Mouse (Mus musculus): Measurements from ENCODE around the gene Lyzl6. TPM values are rescaled to one million over a fixed set of nuclear protein-coding genes. Genes with fewer than 3 reads are reported as not detected.

Lyzl6 gene
- polyA plus RNA-seq, 1 experiment from 2014 or later, result not detected

- Histone ChIP-seq H3K4me3 (no peak overlapping the region), H3K36me3 (no peaks in the 10 kb centered on the region)
- 85% methylated on average over 6 of the region's 6 CpGs for WGBS
These were observed 2.4 kb downstream of the Lyzl6 start for GRCm38 (mm10) chr11:103636261-103636660.

GRCm38 (mm10) chr11:103635481-103635880, 3.2 kb downstream of the Lyzl6 start:
- Histone ChIP-seq H3K27me3 (peaks cover 6% of the 10 kb centered on the region), H3K36me3 (no peaks in the 10 kb centered on the region), H3K9me3 (replicated peaks) (no peaks in the 10 kb centered on the region), H3K4me2 (replicated peaks) (no peak overlapping the region), H3K4me3 (no peak overlapping the region), H3K9ac (no peak overlapping the region), H3K4me1 (no peaks in the 10 kb centered on the region), H3K27ac (no peak overlapping the region)
- 74% methylated on average over 3 of the region's 3 CpGs for WGBS
- ATAC-seq (ENCODE audit: low FRiP score), result no peak

More at GRCm38 (mm10) chr11:103636261-103636660, 2.4 kb downstream of the Lyzl6 start:
- H3K9ac ChIP-seq, result no peak overlapping the region
- no peak overlapping the region for H3K27ac ChIP-seq
- H3K4me2 ChIP-seq (replicated peaks), result no peak overlapping the region
- no peaks in the 10 kb centered on the region for H3K9me3 ChIP-seq (replicated peaks)
- no peaks in the 10 kb centered on the region for H3K4me1 ChIP-seq
- ATAC-seq (ENCODE audit: low FRiP score), result no peak
- peaks cover 10% of the 10 kb centered on the region for H3K27me3 ChIP-seq

- WGBS, result 90% methylated on average over 7 of the region's 7 CpGs
- no peak overlapping the region for H3K4me3 ChIP-seq
- H3K27ac ChIP-seq, result no peak overlapping the region
- peaks cover 5% of the 10 kb centered on the region for H3K27me3 ChIP-seq
- no peaks in the 10 kb centered on the region for H3K9me3 ChIP-seq (replicated peaks)
- no peaks in the 10 kb centered on the region for H3K4me1 ChIP-seq
- ATAC-seq (ENCODE audit: low FRiP score), result no peak
- H3K9ac ChIP-seq, result no peak overlapping the region
- no peaks in the 10 kb centered on the region for H3K36me3 ChIP-seq
- no peak overlapping the region for H3K4me2 ChIP-seq (replicated peaks)
These were observed 3.9 kb downstream of the Lyzl6 start for GRCm38 (mm10) chr11:103634806-103635205.

GRCm38 (mm10) chr11:103627453-103627852, 11.2 kb downstream of the Lyzl6 start:
- no peak for ATAC-seq (ENCODE audit: low FRiP score)
- H3K9me3 ChIP-seq (replicated peaks), result no peaks in the 10 kb centered on the region

GRCm38 (mm10) chr11:103621040-103621439, 17.6 kb downstream of the Lyzl6 start, which contains the start of gene Gm884:
Gm884 (minus strand) TSS chr11:103621140.
- Histone ChIP-seq H3K9me3 (replicated peaks) (no peaks in the 10 kb centered on the region), H3K27ac (no peak within 1 kb of the TSS), H3K36me3 (no peaks in the 10 kb centered on the region), H3K4me1 (no peaks in the 10 kb centered on the region), H3K27me3 (no peaks in the 10 kb centered on the region), H3K9ac (no peak within 1 kb of the TSS), H3K4me2 (replicated peaks) (no peak within 1 kb of the TSS), H3K4me3 (no peak within 1 kb of the TSS)
- no peak for ATAC-seq (ENCODE audit: low FRiP score)
- 82% methylated on average over 9 of the region's 9 CpGs for WGBS

More at GRCm38 (mm10) chr11:103627453-103627852, 11.2 kb downstream of the Lyzl6 start:
- Histone ChIP-seq H3K4me2 (replicated peaks) (no peak overlapping the region), H3K9ac (no peak overlapping the region), H3K27ac (no peak overlapping the region), H3K27me3 (no peaks in the 10 kb centered on the region), H3K36me3 (no peaks in the 10 kb centered on the region), H3K4me1 (no peaks in the 10 kb centered on the region), H3K4me3 (no peak overlapping the region)
- 81% methylated on average over 23 of the region's 23 CpGs for whole genome bisulfite sequencing

- no peaks in the 10 kb centered on the region for H3K36me3 ChIP-seq
- no peaks in the 10 kb centered on the region for H3K27me3 ChIP-seq
- no peak overlapping the region for H3K4me2 ChIP-seq (replicated peaks)
- no peaks in the 10 kb centered on the region for H3K4me1 ChIP-seq
- no peak overlapping the region for H3K9ac ChIP-seq
- no peak overlapping the region for H3K4me3 ChIP-seq
- no peaks in the 10 kb centered on the region for H3K9me3 ChIP-seq (replicated peaks)
- H3K27ac ChIP-seq, result no peak overlapping the region
- WGBS, result 89% methylated on average over 2 of the region's 2 CpGs
- ATAC-seq (ENCODE audit: low FRiP score), result no peak
These were observed 27.9 kb downstream of the Lyzl6 start for GRCm38 (mm10) chr11:103610772-103611171.

GRCm38 (mm10) chr11:103606611-103607010, 32.1 kb downstream of the Lyzl6 start:
- Histone ChIP-seq H3K27ac (no peak overlapping the region), H3K4me2 (replicated peaks) (no peak overlapping the region), H3K36me3 (no peaks in the 10 kb centered on the region), H3K4me1 (no peaks in the 10 kb centered on the region), H3K9me3 (replicated peaks) (no peaks in the 10 kb centered on the region), H3K27me3 (no peaks in the 10 kb centered on the region), H3K4me3 (no peak overlapping the region), H3K9ac (no peak overlapping the region)
- WGBS, result 78% methylated on average over 5 of the region's 5 CpGs
- ATAC-seq (ENCODE audit: low FRiP score), result no peak

Other genes with a start within 250 kb of the Lyzl6 start
- gene Plekhm1, start 226.2 kb downstream of the Lyzl6 start, polyA plus RNA-seq (2016; fragmentation: Nextera tagmentation; extraction: Ambion mirVana), result 11.5 and 12.1 TPM in 2 replicates
- gene Lrrc37a, start 134.3 kb downstream of the Lyzl6 start, polyA plus RNA-seq (2016; fragmentation: Nextera tagmentation; extraction: Ambion mirVana), result not detected in 2 replicates
- not detected in 2 replicates for gene Gm884, start 17.8 kb downstream of the Lyzl6 start, polyA plus RNA-seq (2016; fragmentation: Nextera tagmentation; extraction: Ambion mirVana)
- gene Rprml, start 10.7 kb upstream of the Lyzl6 start, polyA plus RNA-seq (2016; fragmentation: Nextera tagmentation; extraction: Ambion mirVana), result not detected in 2 replicates
- 97.2 and 98.7 TPM in 2 replicates for gene Gosr2, start 59.0 kb upstream of the Lyzl6 start, polyA plus RNA-seq (2016; fragmentation: Nextera tagmentation; extraction: Ambion mirVana)
- 0.77 and 0.88 TPM in 2 replicates for gene Wnt9b, start 110.9 kb upstream of the Lyzl6 start, polyA plus RNA-seq (2016; fragmentation: Nextera tagmentation; extraction: Ambion mirVana)
- 8.0 and 8.7 TPM in 2 replicates for gene Wnt3, start 135.3 kb upstream of the Lyzl6 start, polyA plus RNA-seq (2016; fragmentation: Nextera tagmentation; extraction: Ambion mirVana)